Mouse (Mus musculus) T-helper 17 cell (primary cell): Measurements from ENCODE around the gene Npm1.

Source experiments
- in situ Hi-C, 2 experiments: fragments of 300-600 bp; cut with MboI, MseI; formaldehyde crosslinking; loops; 1 replicate in 1 of 2; 2 replicates in 1 of 2; pipeline ENCODE4 v1.15.1; 2025; ENCODE audit warnings: high pct_unique_total_duplicates in 2 of 2

The Npm1 gene

DNA sequence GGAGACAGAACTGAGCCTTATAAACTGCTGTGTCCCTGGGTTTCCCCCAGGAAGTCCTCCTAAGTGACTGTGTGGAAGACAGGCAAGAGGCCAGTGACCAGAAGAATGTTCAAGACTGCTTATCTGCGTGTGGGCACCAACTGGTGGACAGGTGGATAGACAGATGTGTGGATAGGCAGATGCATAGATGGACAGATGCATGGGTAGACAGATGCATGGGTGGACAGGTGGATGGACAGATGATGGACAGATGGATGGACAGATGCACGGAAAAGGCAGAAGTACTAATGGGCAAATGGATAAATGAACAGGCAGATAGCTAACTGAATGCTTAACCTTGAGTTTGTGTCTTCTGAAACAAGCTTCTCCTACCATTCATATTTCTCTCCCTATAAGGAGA, 52.9 kb downstream of the Npm1 start:
- in situ Hi-C loops: no loop called here

DNA sequence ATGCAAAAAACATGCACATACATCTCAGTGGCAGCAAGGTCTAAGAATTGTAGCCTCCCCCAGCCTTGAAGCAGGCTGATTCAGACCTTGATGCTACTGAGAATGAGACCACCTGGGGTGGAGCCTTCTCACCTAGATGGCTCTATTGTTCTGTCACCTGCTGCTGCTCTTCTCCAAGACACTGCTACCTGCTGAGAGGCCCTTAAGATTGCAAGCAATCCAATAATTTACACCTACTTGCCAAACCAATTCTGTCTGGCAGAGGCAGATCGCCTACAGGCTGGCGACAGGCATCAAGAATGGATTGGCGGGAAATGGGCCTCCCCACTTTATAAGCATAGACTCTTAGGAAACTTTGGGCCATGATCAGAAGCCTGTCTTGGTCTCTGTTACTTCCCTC, 55.5 kb downstream of the Npm1 start:
- in situ Hi-C loops: no loop called here

DNA sequence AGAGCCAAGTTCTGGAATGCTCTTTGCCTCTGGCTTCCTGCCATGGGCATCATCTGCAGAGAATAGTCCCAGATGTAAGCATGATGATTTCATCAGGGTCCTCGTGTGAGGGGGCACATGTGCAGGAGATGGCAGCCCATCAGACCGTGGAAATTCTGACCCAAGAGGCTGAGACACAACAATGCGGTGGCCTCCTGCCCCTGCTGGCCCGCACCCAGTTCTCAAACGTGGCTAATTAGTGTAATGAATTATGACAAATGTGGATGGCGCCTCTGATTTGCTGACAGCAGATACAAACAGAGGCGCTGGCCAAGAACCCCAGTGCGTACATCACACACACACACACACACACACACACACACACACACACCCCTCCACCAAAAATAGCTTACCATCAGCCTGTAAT, 58.1 kb downstream of the Npm1 start:
- in situ Hi-C loops: no loop called here

DNA sequence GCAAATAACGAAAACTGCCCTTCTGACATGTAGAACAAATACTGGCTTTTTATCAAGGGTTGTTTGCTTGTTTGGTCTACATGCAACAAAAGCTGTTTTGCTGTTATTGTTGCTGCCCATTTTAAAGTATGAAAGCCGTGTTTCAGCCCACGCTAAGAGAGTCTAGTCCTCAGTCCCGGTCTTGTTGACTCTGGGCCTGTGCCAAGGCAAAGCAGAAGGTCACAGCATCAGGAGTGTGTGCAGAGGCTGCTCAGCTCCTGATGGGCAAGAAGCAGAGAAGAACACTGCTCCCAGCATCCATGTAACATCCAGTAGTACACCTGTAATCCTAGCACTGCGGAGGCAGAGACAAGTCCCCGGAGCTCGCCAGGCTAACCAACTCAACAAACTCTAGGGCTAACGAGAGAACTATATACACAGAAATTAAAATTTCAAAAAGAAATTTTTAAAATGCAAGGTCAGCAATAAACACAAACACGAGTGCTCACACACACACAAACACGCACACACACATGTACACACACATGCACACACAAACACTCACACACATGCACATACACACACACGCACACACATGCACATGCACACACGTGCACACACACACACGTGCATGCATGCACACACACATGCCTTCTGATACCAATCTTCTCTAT, 59.6 kb downstream of the Npm1 start:
- in situ Hi-C loops: no loop called here
